Mouse (Mus musculus): ENCODE results near the gene Foxp1. TPM values are rescaled to one million over a fixed set of nuclear protein-coding genes. Genes with fewer than 3 reads are reported as not detected.

Gene Foxp1
- total and polyA plus RNA-seq, 3 experiments, result 57.4 to 88.1 (median 79.8) TPM

- no peaks in the 10 kb centered on the region for H3K27me3 ChIP-seq (ENCODE audit: insufficient read depth, low read length)
- no peak overlapping the region for H3K4me3 ChIP-seq (ENCODE audit: low read depth, low read length)
- ATAC-seq (ENCODE audit: extremely low read depth, insufficient number of reproducible peaks, low FRiP score, poor library complexity, severe bottlenecking), result no peak
- no peaks in the 10 kb centered on the region for H3K9me3 ChIP-seq (replicated peaks)
- no peak for DNase-seq (ENCODE audit: low spot score)
- H3K4me1 ChIP-seq (ENCODE audit: insufficient read depth, low read depth, low read length), result no peaks in the 10 kb centered on the region
- H3K36me3 ChIP-seq (replicated peaks), result peaks cover 47% of the 10 kb centered on the region
- no peak for TF ChIP-seq TAL1 (conservative IDR thresholded peaks at IDR 0.05; ENCODE audit: low read depth, low read length)
- no peak for TF ChIP-seq GATA1 (IDR thresholded peaks at IDR 0.05; ENCODE audit: borderline replicate concordance, low read length)
- no peak for TF ChIP-seq CTCF (IDR thresholded peaks at IDR 0.05; ENCODE audit: low read depth, low read length)
- no peak for TF ChIP-seq GATA2 (IDR thresholded peaks at IDR 0.05; ENCODE audit: borderline replicate concordance, low read depth, low read length)
- no peak for TF ChIP-seq POLR2AphosphoS5 (IDR thresholded peaks at IDR 0.05; ENCODE audit: insufficient replicate concordance, low read depth, low read length)
Measured at GRCm38 (mm10) chr6:99446801-99447415, 75.6 kb downstream of the Foxp1 start.

- no peak for ATAC-seq (ENCODE audit: extremely low read depth, insufficient number of reproducible peaks, low FRiP score, poor library complexity, severe bottlenecking)
Measured at GRCm38 (mm10) chr6:99443460-99443859, 79.1 kb downstream of the Foxp1 start.

GRCm38 (mm10) chr6:99441100-99441499 is 81.4 kb downstream of the Foxp1 start:
- TF ChIP-seq CTCF (IDR thresholded peaks at IDR 0.05; ENCODE audit: low read depth, low read length) (no peak), GATA2 (IDR thresholded peaks at IDR 0.05; ENCODE audit: borderline replicate concordance, low read depth, low read length) (no peak), GATA1 (IDR thresholded peaks at IDR 0.05; ENCODE audit: borderline replicate concordance, low read length) (no peak), TAL1 (conservative IDR thresholded peaks at IDR 0.05; ENCODE audit: low read depth, low read length) (no peak), POLR2AphosphoS5 (IDR thresholded peaks at IDR 0.05; ENCODE audit: insufficient replicate concordance, low read depth, low read length) (no peak)
- no peaks in the 10 kb centered on the region for H3K27me3 ChIP-seq (ENCODE audit: insufficient read depth, low read length)
- no peaks in the 10 kb centered on the region for H3K4me1 ChIP-seq (ENCODE audit: insufficient read depth, low read depth, low read length)
- DNase-seq (ENCODE audit: low spot score) (no peak), ATAC-seq (ENCODE audit: extremely low read depth, insufficient number of reproducible peaks, low FRiP score, poor library complexity, severe bottlenecking) (no peak)
- H3K4me3 ChIP-seq (ENCODE audit: low read depth, low read length), result no peak overlapping the region
- peaks cover 30% of the 10 kb centered on the region for H3K36me3 ChIP-seq (replicated peaks)
- no peaks in the 10 kb centered on the region for H3K9me3 ChIP-seq (replicated peaks)

More at GRCm38 (mm10) chr6:99443460-99443859, 79.1 kb downstream of the Foxp1 start:
- H3K9me3 ChIP-seq (replicated peaks), result no peaks in the 10 kb centered on the region
- no peak overlapping the region for H3K4me3 ChIP-seq (ENCODE audit: low read depth, low read length)
- TF ChIP-seq POLR2AphosphoS5 (IDR thresholded peaks at IDR 0.05; ENCODE audit: insufficient replicate concordance, low read depth, low read length) (no peak), TAL1 (conservative IDR thresholded peaks at IDR 0.05; ENCODE audit: low read depth, low read length) (no peak), GATA2 (IDR thresholded peaks at IDR 0.05; ENCODE audit: borderline replicate concordance, low read depth, low read length) (no peak), GATA1 (IDR thresholded peaks at IDR 0.05; ENCODE audit: borderline replicate concordance, low read length) (no peak), CTCF (IDR thresholded peaks at IDR 0.05; ENCODE audit: low read depth, low read length) (no peak)
- H3K27me3 ChIP-seq (ENCODE audit: insufficient read depth, low read length), result no peaks in the 10 kb centered on the region
- no peak for DNase-seq (ENCODE audit: low spot score)
- H3K36me3 ChIP-seq (replicated peaks), result peaks cover 42% of the 10 kb centered on the region
- H3K4me1 ChIP-seq (ENCODE audit: insufficient read depth, low read depth, low read length), result no peaks in the 10 kb centered on the region

DNA sequence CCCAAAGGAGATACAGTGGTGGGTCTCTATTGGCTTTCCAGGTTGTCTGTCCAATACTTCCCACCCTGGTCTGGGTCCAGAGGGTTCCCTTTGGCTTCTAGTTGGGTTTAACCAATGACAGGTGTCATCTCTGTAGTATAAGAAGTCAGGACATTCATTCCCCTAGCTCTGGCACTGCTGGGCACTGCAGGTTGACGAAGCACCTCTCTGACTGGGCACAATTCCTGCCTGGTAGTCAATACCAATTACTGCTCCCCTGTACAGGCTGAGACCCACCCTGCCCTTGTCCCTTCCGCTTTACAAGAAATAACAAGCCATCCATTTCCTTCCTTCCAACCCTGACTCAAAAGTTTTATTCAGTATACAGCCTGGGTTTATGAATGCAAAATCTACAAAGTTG is 81.9 kb downstream of the Foxp1 start:
- Histone ChIP-seq H3K36me3 (replicated peaks) (peaks cover 30% of the 10 kb centered on the region), H3K4me1 (ENCODE audit: insufficient read depth, low read depth, low read length) (no peaks in the 10 kb centered on the region), H3K9me3 (replicated peaks) (no peaks in the 10 kb centered on the region), H3K4me3 (ENCODE audit: low read depth, low read length) (no peak overlapping the region), H3K27me3 (ENCODE audit: insufficient read depth, low read length) (no peaks in the 10 kb centered on the region)
- TF ChIP-seq TAL1 (conservative IDR thresholded peaks at IDR 0.05; ENCODE audit: low read depth, low read length) (no peak), GATA2 (IDR thresholded peaks at IDR 0.05; ENCODE audit: borderline replicate concordance, low read depth, low read length) (no peak), GATA1 (IDR thresholded peaks at IDR 0.05; ENCODE audit: borderline replicate concordance, low read length) (no peak), POLR2AphosphoS5 (IDR thresholded peaks at IDR 0.05; ENCODE audit: insufficient replicate concordance, low read depth, low read length) (no peak), CTCF (IDR thresholded peaks at IDR 0.05; ENCODE audit: low read depth, low read length) (no peak)
- ATAC-seq (ENCODE audit: extremely low read depth, insufficient number of reproducible peaks, low FRiP score, poor library complexity, severe bottlenecking), result no peak
- DNase-seq (ENCODE audit: low spot score), result no peak

DNA sequence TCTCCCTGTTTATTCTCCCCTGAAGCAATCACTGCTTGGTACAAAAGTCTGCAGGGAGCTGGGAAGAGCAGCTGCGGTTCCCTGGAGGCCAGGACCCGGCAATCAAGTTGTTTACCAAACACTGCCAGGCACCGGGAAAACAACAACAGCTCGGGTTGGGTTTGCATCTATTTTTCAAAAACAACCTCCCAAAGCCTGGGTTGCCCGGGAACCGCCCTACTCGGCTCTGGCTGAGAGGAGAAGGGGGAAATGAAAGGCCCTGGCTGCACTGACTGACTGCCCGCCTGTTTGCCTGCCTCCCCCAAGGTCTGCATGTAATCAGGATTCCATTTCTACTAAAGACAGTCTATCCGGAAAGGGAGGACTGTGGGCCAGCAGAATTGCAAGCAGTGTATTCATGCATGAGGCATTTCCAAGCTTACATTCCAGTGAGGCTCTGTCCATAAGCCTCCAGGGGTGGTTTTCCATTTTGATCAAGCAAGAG is 82.6 kb downstream of the Foxp1 start:
- Histone ChIP-seq H3K9me3 (replicated peaks) (no peaks in the 10 kb centered on the region), H3K27me3 (ENCODE audit: insufficient read depth, low read length) (no peaks in the 10 kb centered on the region), H3K4me3 (ENCODE audit: low read depth, low read length) (no peak overlapping the region), H3K4me1 (ENCODE audit: insufficient read depth, low read depth, low read length) (no peaks in the 10 kb centered on the region), H3K36me3 (replicated peaks) (peaks cover 29% of the 10 kb centered on the region)
- DNase-seq (ENCODE audit: low spot score), result no peak
- TF ChIP-seq GATA2 (IDR thresholded peaks at IDR 0.05; ENCODE audit: borderline replicate concordance, low read depth, low read length), result no peak
- TF ChIP-seq TAL1 (conservative IDR thresholded peaks at IDR 0.05; ENCODE audit: low read depth, low read length), result no peak
- no peak for TF ChIP-seq GATA1 (IDR thresholded peaks at IDR 0.05; ENCODE audit: borderline replicate concordance, low read length)
- no peak for TF ChIP-seq CTCF (IDR thresholded peaks at IDR 0.05; ENCODE audit: low read depth, low read length)
- no peak for TF ChIP-seq POLR2AphosphoS5 (IDR thresholded peaks at IDR 0.05; ENCODE audit: insufficient replicate concordance, low read depth, low read length)
- no peak for ATAC-seq (ENCODE audit: extremely low read depth, insufficient number of reproducible peaks, low FRiP score, poor library complexity, severe bottlenecking)

- no peak overlapping the region for H3K4me3 ChIP-seq (ENCODE audit: low read depth, low read length)
- peaks cover 35% of the 10 kb centered on the region for H3K36me3 ChIP-seq (replicated peaks)
- no peaks in the 10 kb centered on the region for H3K27me3 ChIP-seq (ENCODE audit: insufficient read depth, low read length)
- ATAC-seq (ENCODE audit: extremely low read depth, insufficient number of reproducible peaks, low FRiP score, poor library complexity, severe bottlenecking), result no peak
- no peaks in the 10 kb centered on the region for H3K9me3 ChIP-seq (replicated peaks)
- no peak for DNase-seq (ENCODE audit: low spot score)
- TF ChIP-seq CTCF (IDR thresholded peaks at IDR 0.05; ENCODE audit: low read depth, low read length) (no peak), GATA2 (IDR thresholded peaks at IDR 0.05; ENCODE audit: borderline replicate concordance, low read depth, low read length) (no peak), GATA1 (IDR thresholded peaks at IDR 0.05; ENCODE audit: borderline replicate concordance, low read length) (no peak), POLR2AphosphoS5 (IDR thresholded peaks at IDR 0.05; ENCODE audit: insufficient replicate concordance, low read depth, low read length) (no peak)
- H3K4me1 ChIP-seq (ENCODE audit: insufficient read depth, low read depth, low read length), result no peaks in the 10 kb centered on the region
Measured at GRCm38 (mm10) chr6:99439214-99439877, 83.2 kb downstream of the Foxp1 start.

All from G1E (cell line).